Mouse (Mus musculus): ENCODE data around the gene Gda.

The Gda gene

GRCm38 (mm10) chr19:21373073-21373755 lies 100.0 kb downstream of the Gda start:
- peak; percentile 74 for ATAC-seq (ENCODE audit: low TSS enrichment)

- 0 out of 2 replicates have a peak, but pooled peaks have one; percentile 39 for ATAC-seq (ENCODE audit: low TSS enrichment)
Observed at GRCm38 (mm10) chr19:21372395-21373072, 100.7 kb downstream of the Gda start.

- ATAC-seq (ENCODE audit: low TSS enrichment): no peak
Observed at GRCm38 (mm10) chr19:21371337-21371736, 101.9 kb downstream of the Gda start.

- ATAC-seq (ENCODE audit: low TSS enrichment): no peak
Observed at GRCm38 (mm10) chr19:21370782-21371181, 102.5 kb downstream of the Gda start.

GRCm38 (mm10) chr19:21369175-21369574 lies 104.1 kb downstream of the Gda start:
- ATAC-seq (ENCODE audit: low TSS enrichment): peak; percentile 88

GRCm38 (mm10) chr19:21368595-21368994 lies 104.7 kb downstream of the Gda start:
- no peak for ATAC-seq (ENCODE audit: low TSS enrichment)

- no peak for ATAC-seq (ENCODE audit: low TSS enrichment)
Observed at GRCm38 (mm10) chr19:21357792-21358191, 115.5 kb downstream of the Gda start.

GRCm38 (mm10) chr19:21349634-21350033 lies 123.6 kb downstream of the Gda start:
- peak; percentile 52 for ATAC-seq (ENCODE audit: low TSS enrichment)

GRCm38 (mm10) chr19:21346646-21347045 lies 126.6 kb downstream of the Gda start:
- ATAC-seq (ENCODE audit: low TSS enrichment): no peak

All from frontal cortex, adult (tissue).